Mouse (Mus musculus): ENCODE measurements at regions not wholly inside any gene's neighbourhood (a gene's known extent, or its start where the extent isn't known, plus 50 kb on each side); places are given as distances from the start of the nearest gene placed in this dataset.

GRCm38 (mm10) chr6:17216442-17216841 is 64.5 kb upstream of the Cav2 start:
- TF ChIP-seq CTCF (IDR thresholded peaks at IDR 0.05; ENCODE audit: extremely low read depth, insufficient read depth, low read length), result no peak
- TF ChIP-seq POLR2A (IDR thresholded peaks at IDR 0.05; ENCODE audit: extremely low read depth, insufficient read depth, low read length), result no peak
